Mouse (Mus musculus): ENCODE measurements around the gene Ctf1. TPM values are rescaled to one million over a fixed set of nuclear protein-coding genes. Genes with fewer than 3 reads are reported as not detected.
"Not testable (repeated sequence)": the region's sequence is repeated elsewhere in the genome, so short reads cannot be mapped to it uniquely, and the experiment has no call there.

The Ctf1 gene
- polyA plus RNA-seq, 1 experiment from 2014 or later: 5.5 TPM

DNA sequence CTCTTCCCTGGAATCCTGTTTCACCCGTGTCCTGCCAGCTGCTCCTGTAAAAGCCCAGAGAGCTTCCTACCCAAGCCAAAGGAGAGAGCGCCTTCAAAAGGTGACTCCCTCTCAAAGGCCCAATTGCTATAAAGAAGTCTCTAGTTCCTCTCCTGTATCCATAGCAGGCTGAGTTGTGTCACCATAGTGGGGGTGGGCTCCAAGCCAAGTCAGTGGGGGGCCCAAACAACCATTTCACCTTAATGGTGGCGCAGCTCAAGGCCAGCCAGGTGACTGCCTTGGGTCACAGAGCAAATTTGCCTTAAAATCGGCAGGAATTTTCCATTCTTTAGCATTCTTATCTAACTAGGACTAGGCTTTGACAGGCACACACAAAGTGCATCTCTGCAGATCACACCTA, 2.3 kb downstream of the Ctf1 start:
- ATAC-seq (replicated peaks; ENCODE audit: low FRiP score): no peak
- peaks cover 21% of the 10 kb centered on the region for H3K4me1 ChIP-seq (replicated peaks; ENCODE audit: control insufficient read depth, insufficient read depth, low read length)
- H3K4me2 ChIP-seq: no peak overlapping the region
- no peak overlapping the region for H3K9ac ChIP-seq (ENCODE audit: low read depth, low read length)
- DNase-seq (ENCODE audit: low spot score): no peak
- H3K27ac ChIP-seq (ENCODE audit: low read depth, low read length): no peak overlapping the region
- 80% methylated on average over 4 of the region's 4 CpGs for WGBS
- no peaks in the 10 kb centered on the region for H3K9me3 ChIP-seq (ENCODE audit: control insufficient read depth, low read length)
- H3K27me3 ChIP-seq (replicated peaks; ENCODE audit: control insufficient read depth, insufficient read depth, low read length): no peaks in the 10 kb centered on the region
- H3K36me3 ChIP-seq (ENCODE audit: control insufficient read depth, insufficient read depth, low read length): no peaks in the 10 kb centered on the region
- no peak overlapping the region for H3K4me3 ChIP-seq (ENCODE audit: low read depth, low read length)

DNA sequence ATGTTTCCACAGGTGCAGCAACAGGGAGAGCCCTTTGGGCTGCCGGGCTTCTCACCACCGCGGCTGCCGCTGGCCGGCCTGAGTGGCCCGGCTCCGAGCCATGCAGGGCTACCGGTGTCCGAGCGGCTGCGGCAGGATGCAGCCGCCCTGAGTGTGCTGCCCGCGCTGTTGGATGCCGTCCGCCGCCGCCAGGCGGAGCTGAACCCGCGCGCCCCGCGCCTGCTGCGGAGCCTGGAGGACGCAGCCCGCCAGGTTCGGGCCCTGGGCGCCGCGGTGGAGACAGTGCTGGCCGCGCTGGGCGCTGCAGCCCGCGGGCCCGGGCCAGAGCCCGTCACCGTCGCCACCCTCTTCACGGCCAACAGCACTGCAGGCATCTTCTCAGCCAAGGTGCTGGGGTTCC, 4.5 kb downstream of the Ctf1 start:
- Histone ChIP-seq H3K27ac (ENCODE audit: low read depth, low read length) (no peak overlapping the region), H3K9me3 (ENCODE audit: control insufficient read depth, low read length) (no peaks in the 10 kb centered on the region), H3K4me3 (ENCODE audit: low read depth, low read length) (peak overlapping the region; percentile 50), H3K4me1 (replicated peaks; ENCODE audit: control insufficient read depth, insufficient read depth, low read length) (peaks cover 19% of the 10 kb centered on the region), H3K9ac (ENCODE audit: low read depth, low read length) (peak overlapping the region; percentile 65), H3K4me2 (peak overlapping the region; percentile 90), H3K36me3 (ENCODE audit: control insufficient read depth, insufficient read depth, low read length) (no peaks in the 10 kb centered on the region), H3K27me3 (replicated peaks; ENCODE audit: control insufficient read depth, insufficient read depth, low read length) (no peaks in the 10 kb centered on the region)
- 2% methylated on average over 41 of the region's 41 CpGs for WGBS
- ATAC-seq (replicated peaks; ENCODE audit: low FRiP score) (peak; percentile 68), DNase-seq (ENCODE audit: low spot score) (peak; percentile 74)

DNA sequence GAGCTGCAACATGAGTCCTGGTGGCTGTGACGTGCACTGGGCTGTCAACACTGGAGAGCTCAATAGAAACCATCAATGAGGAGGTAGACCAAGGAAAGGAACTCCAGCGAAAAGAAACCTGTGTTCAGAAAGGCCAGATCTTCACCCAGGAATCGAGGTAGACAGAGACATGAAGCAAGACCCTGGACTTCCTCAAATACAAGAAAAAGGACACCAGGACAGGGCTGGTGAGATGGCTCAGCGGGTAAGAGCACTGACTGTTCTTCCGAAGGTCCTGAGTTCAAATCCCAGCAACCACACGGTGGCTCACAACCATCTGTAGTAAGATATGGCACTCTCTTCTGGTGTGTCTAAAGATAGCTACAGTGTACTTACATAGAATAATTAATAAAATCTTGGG, 5.8 kb downstream of the Ctf1 start:
- H3K4me1 ChIP-seq (replicated peaks; ENCODE audit: control insufficient read depth, insufficient read depth, low read length): peaks cover 10% of the 10 kb centered on the region
- no peak overlapping the region for H3K4me3 ChIP-seq (ENCODE audit: low read depth, low read length)
- DNase-seq (ENCODE audit: low spot score): no peak
- H3K9me3 ChIP-seq (ENCODE audit: control insufficient read depth, low read length): no peaks in the 10 kb centered on the region
- ATAC-seq (replicated peaks; ENCODE audit: low FRiP score): no peak
- 72% methylated on average over 6 of the region's 6 CpGs for WGBS
- no peak overlapping the region for H3K27ac ChIP-seq (ENCODE audit: low read depth, low read length)
- H3K27me3 ChIP-seq (replicated peaks; ENCODE audit: control insufficient read depth, insufficient read depth, low read length): no peaks in the 10 kb centered on the region
- H3K4me2 ChIP-seq: no peak overlapping the region
- H3K36me3 ChIP-seq (ENCODE audit: control insufficient read depth, insufficient read depth, low read length): no peaks in the 10 kb centered on the region
- no peak overlapping the region for H3K9ac ChIP-seq (ENCODE audit: low read depth, low read length)

DNA sequence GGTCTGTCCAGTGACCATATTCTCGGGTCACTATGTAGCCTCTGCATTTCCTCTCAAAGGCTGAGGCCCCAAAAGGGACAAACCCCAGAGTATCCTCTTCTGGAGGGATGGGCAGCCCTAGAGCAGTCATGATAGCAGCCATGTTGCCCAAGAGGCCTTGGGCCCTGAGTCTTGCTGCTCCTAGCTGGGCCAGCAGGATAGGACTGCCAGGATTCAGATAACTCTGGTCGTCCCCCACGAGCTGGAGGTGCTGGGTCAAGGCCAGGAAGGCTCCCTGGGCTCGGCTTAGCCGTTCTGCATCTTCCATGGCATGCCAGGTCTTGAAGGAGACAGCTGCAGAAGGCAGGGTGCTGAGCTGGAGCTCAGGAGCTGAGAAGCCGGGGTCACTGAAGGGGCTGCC, 6.7 kb downstream of the Ctf1 start:
- ATAC-seq (replicated peaks; ENCODE audit: low FRiP score) (no peak), DNase-seq (ENCODE audit: low spot score) (no peak)
- H3K4me1 ChIP-seq (replicated peaks; ENCODE audit: control insufficient read depth, insufficient read depth, low read length): peaks cover 10% of the 10 kb centered on the region; the same call in 1 of the 2 replicates
- H3K27ac ChIP-seq (ENCODE audit: low read depth, low read length): no peak overlapping the region
- H3K27me3 ChIP-seq (replicated peaks; ENCODE audit: control insufficient read depth, insufficient read depth, low read length): no peaks in the 10 kb centered on the region
- no peak overlapping the region for H3K4me2 ChIP-seq
- WGBS: 81% methylated on average over 6 of the region's 6 CpGs
- no peaks in the 10 kb centered on the region for H3K9me3 ChIP-seq (ENCODE audit: control insufficient read depth, low read length)
- H3K36me3 ChIP-seq (ENCODE audit: control insufficient read depth, insufficient read depth, low read length): no peaks in the 10 kb centered on the region
- no peak overlapping the region for H3K9ac ChIP-seq (ENCODE audit: low read depth, low read length)
- no peak overlapping the region for H3K4me3 ChIP-seq (ENCODE audit: low read depth, low read length)

DNA sequence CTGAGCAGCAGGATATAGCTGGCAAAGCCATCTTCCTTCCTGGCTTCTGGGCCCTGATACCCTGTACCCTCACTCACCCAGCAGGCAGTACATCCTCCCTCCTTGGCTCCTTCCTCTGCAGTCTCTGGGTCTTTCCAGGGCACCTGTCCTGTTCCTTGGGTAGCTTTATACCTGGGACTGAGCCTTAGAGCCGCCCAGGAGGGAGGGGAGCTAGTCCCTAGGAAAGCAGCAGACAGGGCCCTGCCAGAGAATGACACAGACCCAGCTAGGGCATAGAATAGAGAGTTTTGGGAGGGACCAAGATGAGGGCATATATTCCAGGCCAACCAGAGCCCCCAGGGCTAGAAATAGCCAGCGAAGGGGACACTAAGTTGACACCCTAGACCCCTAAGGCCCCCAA, 13.0 kb downstream of the Ctf1 start:
- no peaks in the 10 kb centered on the region for H3K36me3 ChIP-seq (ENCODE audit: control insufficient read depth, insufficient read depth, low read length)
- no peaks in the 10 kb centered on the region for H3K4me1 ChIP-seq (replicated peaks; ENCODE audit: control insufficient read depth, insufficient read depth, low read length)
- H3K9ac ChIP-seq (ENCODE audit: low read depth, low read length): no peak overlapping the region
- H3K9me3 ChIP-seq (ENCODE audit: control insufficient read depth, low read length): no peaks in the 10 kb centered on the region
- 49% methylated on average over 2 of the region's 2 CpGs for WGBS
- ATAC-seq (replicated peaks; ENCODE audit: low FRiP score) (no peak), DNase-seq (ENCODE audit: low spot score) (no peak)
- H3K4me2 ChIP-seq: no peak overlapping the region
- no peak overlapping the region for H3K27ac ChIP-seq (ENCODE audit: low read depth, low read length)
- H3K27me3 ChIP-seq (replicated peaks; ENCODE audit: control insufficient read depth, insufficient read depth, low read length): no peaks in the 10 kb centered on the region
- no peak overlapping the region for H3K4me3 ChIP-seq (ENCODE audit: low read depth, low read length)

DNA sequence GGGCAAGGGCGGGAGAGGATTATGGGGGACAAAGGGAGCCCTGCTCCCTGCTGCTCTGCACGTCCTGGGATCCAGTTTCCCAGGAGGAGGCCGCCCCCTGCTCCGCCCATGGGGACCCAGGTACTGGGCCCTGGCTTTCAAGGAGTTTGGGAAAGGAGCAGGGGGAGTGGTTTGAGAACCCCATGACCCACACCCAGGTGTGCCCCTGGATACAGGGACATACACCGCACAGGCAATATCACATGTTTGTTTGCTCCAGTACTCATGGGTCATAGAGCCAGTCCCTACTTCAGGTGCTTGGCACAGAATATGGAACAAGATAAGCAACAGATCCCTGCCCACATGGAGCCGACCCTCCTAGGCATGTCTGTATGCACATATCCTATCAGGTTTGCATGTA, 13.4 kb downstream of the Ctf1 start:
- Histone ChIP-seq H3K9me3 (ENCODE audit: control insufficient read depth, low read length) (no peaks in the 10 kb centered on the region), H3K27me3 (replicated peaks; ENCODE audit: control insufficient read depth, insufficient read depth, low read length) (no peaks in the 10 kb centered on the region), H3K4me3 (ENCODE audit: low read depth, low read length) (no peak overlapping the region), H3K4me2 (no peak overlapping the region), H3K9ac (ENCODE audit: low read depth, low read length) (no peak overlapping the region), H3K4me1 (replicated peaks; ENCODE audit: control insufficient read depth, insufficient read depth, low read length) (no peaks in the 10 kb centered on the region), H3K36me3 (ENCODE audit: control insufficient read depth, insufficient read depth, low read length) (no peaks in the 10 kb centered on the region), H3K27ac (ENCODE audit: low read depth, low read length) (no peak overlapping the region)
- DNase-seq (ENCODE audit: low spot score): no peak
- WGBS: 62% methylated on average over 6 of the region's 6 CpGs
- no peak for ATAC-seq (replicated peaks; ENCODE audit: low FRiP score)

DNA sequence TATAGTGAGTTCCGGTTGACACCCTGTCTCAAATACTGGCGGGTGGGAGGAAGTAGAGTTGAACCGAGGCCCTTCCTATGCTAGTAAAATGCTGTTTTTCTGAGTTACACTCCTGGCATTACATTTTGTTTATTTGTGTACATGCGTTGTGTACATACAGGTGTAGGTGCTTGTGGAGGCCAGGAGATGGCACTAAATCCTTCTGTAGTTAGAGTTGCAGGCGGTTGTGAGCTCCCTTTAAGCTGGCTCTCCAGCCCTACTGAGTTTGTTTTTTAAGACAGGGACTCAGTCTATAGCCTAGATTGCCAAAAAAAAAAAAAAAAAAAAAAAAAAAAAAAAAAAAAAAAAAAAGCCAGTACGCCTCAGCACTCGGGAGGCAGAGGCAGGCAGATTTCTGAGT, 15.4 kb downstream of the Ctf1 start:
- Histone ChIP-seq H3K27ac (ENCODE audit: low read depth, low read length) (no peak overlapping the region), H3K27me3 (replicated peaks; ENCODE audit: control insufficient read depth, insufficient read depth, low read length) (no peaks in the 10 kb centered on the region), H3K4me1 (replicated peaks; ENCODE audit: control insufficient read depth, insufficient read depth, low read length) (no peaks in the 10 kb centered on the region), H3K9me3 (ENCODE audit: control insufficient read depth, low read length) (no peaks in the 10 kb centered on the region), H3K4me3 (ENCODE audit: low read depth, low read length) (no peak overlapping the region), H3K9ac (ENCODE audit: low read depth, low read length) (no peak overlapping the region), H3K4me2 (no peak overlapping the region), H3K36me3 (ENCODE audit: control insufficient read depth, insufficient read depth, low read length) (no peaks in the 10 kb centered on the region)
- WGBS: 75% methylated on average over 7 of the region's 7 CpGs
- DNase-seq (ENCODE audit: low spot score): no peak
- ATAC-seq (replicated peaks; ENCODE audit: low FRiP score): no peak

DNA sequence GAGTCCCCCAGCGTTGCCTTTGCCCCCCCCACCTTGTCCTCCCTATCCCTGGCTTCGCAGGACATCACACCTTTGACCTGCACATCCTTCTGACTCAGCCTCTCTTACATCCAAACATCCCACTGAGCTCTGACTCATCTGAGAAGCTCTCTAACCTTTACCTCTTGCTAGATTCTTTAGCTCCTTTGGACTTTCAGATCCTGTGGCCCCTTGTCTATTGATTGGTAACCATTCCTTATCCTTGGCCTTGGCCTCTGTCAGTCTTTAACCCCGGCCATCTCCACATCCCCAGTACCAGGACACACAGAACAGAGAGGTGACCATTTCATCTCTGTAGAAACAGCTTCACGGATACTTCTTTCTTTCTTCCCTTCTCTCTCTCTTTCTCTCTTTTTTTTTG, 17.6 kb downstream of the Ctf1 start:
- H3K4me3 ChIP-seq (ENCODE audit: low read depth, low read length): no peak overlapping the region
- no peaks in the 10 kb centered on the region for H3K27me3 ChIP-seq (replicated peaks; ENCODE audit: control insufficient read depth, insufficient read depth, low read length)
- no peak for ATAC-seq (replicated peaks; ENCODE audit: low FRiP score)
- DNase-seq (ENCODE audit: low spot score): no peak
- H3K27ac ChIP-seq (ENCODE audit: low read depth, low read length): no peak overlapping the region
- no peaks in the 10 kb centered on the region for H3K36me3 ChIP-seq (ENCODE audit: control insufficient read depth, insufficient read depth, low read length)
- no peak overlapping the region for H3K4me2 ChIP-seq
- WGBS: 62% methylated on average over 4 of the region's 4 CpGs
- no peak overlapping the region for H3K9ac ChIP-seq (ENCODE audit: low read depth, low read length)
- no peaks in the 10 kb centered on the region for H3K4me1 ChIP-seq (replicated peaks; ENCODE audit: control insufficient read depth, insufficient read depth, low read length)
- no peaks in the 10 kb centered on the region for H3K9me3 ChIP-seq (ENCODE audit: control insufficient read depth, low read length)

DNA sequence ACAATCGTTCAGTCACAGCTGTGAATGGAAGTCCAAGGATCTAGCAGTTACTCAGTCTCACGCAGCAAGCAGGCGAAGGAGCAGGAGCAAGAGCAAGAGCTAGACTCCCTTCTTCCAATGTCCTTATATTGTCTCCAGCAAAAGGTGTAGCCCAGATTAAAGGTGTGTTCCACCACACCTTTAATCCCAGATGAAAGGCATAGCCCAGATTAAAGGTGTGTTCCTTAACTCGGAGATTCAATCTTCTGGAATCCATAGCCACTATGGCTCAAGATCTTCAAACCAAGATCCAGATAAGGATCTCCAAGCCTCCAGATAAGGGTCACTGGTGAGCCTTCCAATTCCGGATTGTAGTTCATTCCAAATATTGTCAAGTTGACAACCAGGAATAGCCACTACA, 19.5 kb downstream of the Ctf1 start, which contains the start of gene Ctf2:
Gene Ctf2 (minus strand): TSS at position 101 of the 400 bp plus-strand sequence.
- not testable (repeated sequence) for H3K9ac ChIP-seq (ENCODE audit: low read depth, low read length); H3K4me1 ChIP-seq (replicated peaks; ENCODE audit: control insufficient read depth, insufficient read depth, low read length); DNase-seq (ENCODE audit: low spot score); H3K9me3 ChIP-seq (ENCODE audit: control insufficient read depth, low read length); H3K27me3 ChIP-seq (replicated peaks; ENCODE audit: control insufficient read depth, insufficient read depth, low read length); H3K36me3 ChIP-seq (ENCODE audit: control insufficient read depth, insufficient read depth, low read length); H3K27ac ChIP-seq (ENCODE audit: low read depth, low read length); H3K4me3 ChIP-seq (ENCODE audit: low read depth, low read length); ATAC-seq (replicated peaks; ENCODE audit: low FRiP score); H3K4me2 ChIP-seq
- WGBS: no CpG with 5 or more reads among the region's 5 CpGs
